Mouse (Mus musculus) forebrain, embryonic 13.5 days (tissue): ENCODE results near the gene Bglap. TPM values are rescaled to one million over a fixed set of nuclear protein-coding genes. Genes with fewer than 3 reads are reported as not detected.
"Not testable (repeated sequence)": the region's sequence is repeated elsewhere in the genome, so short reads cannot be mapped to it uniquely, and the experiment has no call there.

Experiments
- ATAC-seq: fragments of 200-750 bp; cut with Nextera tagmentation; 2 replicates; pipeline ENCODE4 v1.8.0; 2017
- H3K27ac ChIP-seq: fragments of 300-500 bp; sonication (generic); 2 replicates; pipeline ENCODE4 v1.5.1; 2015; ENCODE audit warnings: inconsistent platforms, mild to moderate bottlenecking, moderate library complexity
- H3K27me3 ChIP-seq: fragments of 300-500 bp; sonication (generic); 2 replicates; pipeline ENCODE4 v1.6.1; 2015; ENCODE audit warnings: mild to moderate bottlenecking, inconsistent platforms
- H3K36me3 ChIP-seq: fragments of 300-500 bp; sonication (generic); 2 replicates; pipeline ENCODE4 v1.6.1; 2015; ENCODE audit warnings: mild to moderate bottlenecking, inconsistent platforms; ENCODE audit not compliant: poor library complexity, severe bottlenecking
- H3K4me1 ChIP-seq: fragments of 300-500 bp; sonication (generic); 2 replicates; pipeline ENCODE4 v1.6.1; 2015; ENCODE audit warnings: inconsistent platforms
- H3K4me2 ChIP-seq: fragments of 300-500 bp; sonication (generic); 2 replicates; pipeline ENCODE4 v1.6.1; 2015; ENCODE audit warnings: inconsistent platforms, mild to moderate bottlenecking, moderate library complexity
- H3K4me3 ChIP-seq: fragments of 300-500 bp; sonication (generic); 2 replicates; pipeline ENCODE4 v1.5.1; 2015; ENCODE audit warnings: mild to moderate bottlenecking, inconsistent platforms
- H3K9ac ChIP-seq: fragments of 300-500 bp; sonication (generic); 2 replicates; pipeline ENCODE4 v1.6.1; 2015; ENCODE audit warnings: mild to moderate bottlenecking, inconsistent platforms
- H3K9me3 ChIP-seq: fragments of 300-500 bp; sonication (generic); replicated peaks from 2 replicates; pipeline ENCODE4 v1.6.1; 2016; ENCODE audit warnings: inconsistent platforms
- WGBS: fragments of 180-500 bp; shearing (Covaris S2); methylation state at CpG from one replicate; pipeline ENCODE4 v1.1.7; 2015; 5-methylcytosine and 5-hydroxymethylcytosine counted together
- polyA plus RNA-seq: library from polyadenylated mRNA; unstranded; fragments of >200 nt; fragmentation: Nextera tagmentation; extraction: Ambion mirVana; gene quantifications from 2 replicates; pipeline ENCODE4 v1.2.1, GENCODE M21; 2015

Bglap gene
- 0.54 TPM in 1 of 2 replicates, not detected in the other for polyA plus RNA-seq

DNA sequence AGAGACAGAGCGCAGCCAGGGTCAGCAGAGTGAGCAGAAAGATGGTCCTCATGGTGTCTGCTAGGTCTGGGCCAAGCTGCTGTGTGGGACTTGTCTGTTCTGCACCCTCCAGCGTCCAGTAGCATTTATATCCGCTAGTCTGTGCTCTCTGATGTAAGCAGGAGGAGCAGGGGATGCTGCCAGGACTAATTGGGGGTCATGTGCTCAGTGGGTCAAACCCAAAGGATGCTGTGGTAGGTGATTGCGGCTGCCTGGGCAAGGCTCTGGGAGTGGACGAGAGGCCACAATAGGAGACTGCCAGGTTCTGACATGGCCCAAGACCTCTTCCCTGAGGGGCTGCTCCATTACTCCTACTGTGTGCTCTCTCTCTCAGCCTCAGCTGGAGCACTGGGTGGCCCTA is at the start of gene Bglap:
Gene Bglap (minus strand): TSS at position 101 of the 400 bp plus-strand sequence.
- Histone ChIP-seq H3K27ac (no peak within 1 kb of the TSS), H3K9me3 (no peaks in the 10 kb centered on the region), H3K27me3 (no peaks in the 10 kb centered on the region), H3K9ac (no peak within 1 kb of the TSS), H3K4me2 (no peak within 1 kb of the TSS), H3K36me3 (no peaks in the 10 kb centered on the region), H3K4me1 (peaks cover 8% of the 10 kb centered on the region), H3K4me3 (no peak within 1 kb of the TSS)
- ATAC-seq = no peak
- WGBS = 79% methylated on average over 5 of the region's 5 CpGs

- not testable (repeated sequence) for H3K9ac ChIP-seq, ATAC-seq, H3K4me2 ChIP-seq, H3K27ac ChIP-seq, H3K9me3 ChIP-seq, H3K27me3 ChIP-seq, H3K36me3 ChIP-seq, H3K4me1 ChIP-seq, H3K4me3 ChIP-seq
- WGBS = 67% methylated on average over 8 of the region's 8 CpGs
Observed at GRCm38 (mm10) chr3:88428639-88429038, 44.4 kb upstream of the Bglap start.

- Histone ChIP-seq H3K4me1 (peaks cover 19% of the 10 kb centered on the region), H3K4me3 (no peak overlapping the region), H3K27ac (no peak overlapping the region), H3K9me3 (no peaks in the 10 kb centered on the region), H3K4me2 (no peak overlapping the region), H3K36me3 (no peaks in the 10 kb centered on the region), H3K27me3 (no peaks in the 10 kb centered on the region), H3K9ac (no peak overlapping the region)
- ATAC-seq = no peak
- 84% methylated on average over 4 of the region's 4 CpGs for WGBS
Observed at GRCm38 (mm10) chr3:88427342-88427905, 43.2 kb upstream of the Bglap start.

- WGBS = 88% methylated on average over 10 of the region's 10 CpGs
- Histone ChIP-seq H3K36me3 (peaks cover 8% of the 10 kb centered on the region), H3K9ac (no peak overlapping the region), H3K4me3 (peak overlapping the region; percentile 73; the same call in 1 of the 2 replicates), H3K27me3 (no peaks in the 10 kb centered on the region), H3K4me2 (no peak overlapping the region), H3K4me1 (peaks cover 26% of the 10 kb centered on the region), H3K27ac (no peak overlapping the region), H3K9me3 (no peaks in the 10 kb centered on the region)
- ATAC-seq = no peak
Observed at GRCm38 (mm10) chr3:88425708-88426420, 41.6 kb upstream of the Bglap start.

DNA sequence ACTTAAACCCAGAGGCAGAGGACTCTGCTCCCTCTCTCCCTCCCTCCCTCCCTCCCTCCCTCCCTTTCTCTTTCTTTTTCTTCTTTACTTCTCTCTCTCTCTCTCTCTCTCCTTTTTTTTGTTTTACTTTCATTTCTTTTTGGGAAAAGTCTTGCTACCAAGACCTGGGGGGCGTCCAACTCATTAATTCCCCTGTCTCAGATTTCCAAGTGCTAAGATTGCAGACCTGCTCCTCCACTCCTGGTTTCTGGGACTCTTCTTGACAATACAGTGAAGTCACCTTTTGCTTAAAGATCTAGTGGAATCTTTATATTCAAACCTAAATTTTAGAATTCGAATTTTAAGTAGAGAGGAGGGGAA is 41.0 kb upstream of the Bglap start:
- H3K27ac ChIP-seq = no peak overlapping the region
- no peaks in the 10 kb centered on the region for H3K27me3 ChIP-seq
- 10% methylated on average over 2 of the region's 2 CpGs for WGBS
- no peaks in the 10 kb centered on the region for H3K9me3 ChIP-seq
- peaks cover 14% of the 10 kb centered on the region for H3K36me3 ChIP-seq
- H3K4me1 ChIP-seq = peaks cover 26% of the 10 kb centered on the region
- peak overlapping the region; percentile 73 for H3K4me3 ChIP-seq
- no peak overlapping the region for H3K9ac ChIP-seq
- peak overlapping the region; percentile 41 for H3K4me2 ChIP-seq
- ATAC-seq = no peak

DNA sequence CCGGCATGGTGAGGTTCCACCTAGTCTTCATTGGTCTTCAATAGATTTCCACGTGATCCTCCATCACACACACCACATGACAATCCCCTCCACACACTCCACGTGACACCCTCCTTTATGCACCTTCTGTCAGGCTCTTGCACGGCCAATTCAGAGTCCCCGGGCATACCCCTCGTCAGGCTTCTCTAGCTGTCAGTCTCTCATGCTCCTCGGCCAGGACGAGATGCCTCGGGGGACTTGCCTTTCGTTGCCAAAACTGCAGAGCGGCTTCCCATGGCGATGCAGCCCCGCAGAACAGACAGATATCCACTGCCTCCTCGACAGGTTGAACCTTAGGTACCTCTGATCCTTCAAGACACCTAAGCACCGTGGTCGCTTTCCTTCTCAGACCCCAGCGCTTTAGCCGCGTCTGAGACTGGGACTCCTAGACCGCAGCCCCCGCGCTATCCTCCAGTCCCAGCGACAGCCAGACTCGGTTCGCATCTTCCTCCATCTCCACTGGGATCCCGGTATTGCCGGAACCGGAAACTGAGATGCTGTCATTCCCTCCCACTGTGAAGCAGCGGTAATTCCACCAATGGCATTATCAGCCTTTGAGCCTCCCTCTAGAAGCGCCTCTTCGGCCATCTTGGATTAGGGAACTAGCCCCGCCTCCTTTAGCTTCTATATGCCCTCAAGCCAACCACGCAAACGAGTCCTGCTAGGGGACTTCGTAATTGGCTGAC is 40.5 kb upstream of the Bglap start, which contains the start of gene Slc25a44:
Gene Slc25a44 (minus strand): TSS at position 535 of the 725 bp plus-strand sequence.
- H3K27me3 ChIP-seq = no peaks in the 10 kb centered on the region
- H3K9ac ChIP-seq = peak within 1 kb of the TSS; percentile 76
- H3K27ac ChIP-seq = peak within 1 kb of the TSS; percentile 78
- peak within 1 kb of the TSS; percentile 91 for H3K4me2 ChIP-seq
- 1% methylated on average over 35 of the region's 35 CpGs for WGBS
- peak within 1 kb of the TSS; percentile 73 for H3K4me3 ChIP-seq
- H3K4me1 ChIP-seq = peaks cover 26% of the 10 kb centered on the region
- ATAC-seq = peak; percentile 97
- peaks cover 19% of the 10 kb centered on the region for H3K36me3 ChIP-seq
- no peaks in the 10 kb centered on the region for H3K9me3 ChIP-seq

DNA sequence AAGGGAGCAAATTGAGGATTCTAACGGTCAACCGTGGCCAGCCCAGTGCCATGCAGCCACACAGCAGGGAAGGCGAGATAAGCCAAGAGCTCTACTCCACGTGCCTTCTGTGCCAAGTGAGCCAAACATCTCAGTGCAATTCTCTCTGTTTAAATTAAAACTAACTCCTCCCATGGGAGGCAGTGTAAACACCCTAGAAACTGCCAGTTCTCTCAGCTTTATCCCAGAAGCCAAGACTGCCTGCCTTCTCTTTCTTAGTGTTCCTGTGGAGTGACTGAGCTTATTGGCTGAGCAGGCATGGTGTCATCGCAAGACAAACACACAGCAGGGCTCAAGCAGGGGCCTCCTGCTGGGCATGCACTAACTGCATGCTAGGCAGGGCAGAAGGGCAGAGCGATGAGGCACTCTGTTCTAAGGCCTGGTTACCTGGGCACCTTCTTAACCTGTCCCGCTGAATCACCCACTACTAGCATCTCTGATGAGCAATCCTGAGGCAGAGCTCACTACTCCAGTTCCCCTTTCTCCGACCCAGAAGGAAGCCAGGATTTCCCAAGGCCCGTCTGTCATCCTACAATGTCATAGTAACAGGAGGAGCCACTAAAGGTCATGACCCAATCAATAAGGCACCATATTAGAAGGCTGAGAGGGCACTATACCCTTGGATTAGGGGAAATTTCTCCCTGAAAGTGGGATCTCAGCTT is 37.9 kb upstream of the Bglap start:
- H3K4me1 ChIP-seq = peaks cover 26% of the 10 kb centered on the region
- 41% methylated on average over 9 of the region's 9 CpGs for WGBS
- H3K27me3 ChIP-seq = no peaks in the 10 kb centered on the region
- no peak for ATAC-seq
- no peak overlapping the region for H3K4me3 ChIP-seq
- H3K27ac ChIP-seq = no peak overlapping the region
- no peaks in the 10 kb centered on the region for H3K9me3 ChIP-seq
- H3K36me3 ChIP-seq = peaks cover 44% of the 10 kb centered on the region
- 0 out of 2 replicates have a peak overlapping the region, but pooled peaks have one; percentile 4 for H3K4me2 ChIP-seq
- H3K9ac ChIP-seq = no peak overlapping the region

- H3K9ac ChIP-seq = no peak overlapping the region
- no peak for ATAC-seq
- H3K4me1 ChIP-seq = peaks cover 26% of the 10 kb centered on the region
- H3K4me2 ChIP-seq = no peak overlapping the region
- H3K4me3 ChIP-seq = no peak overlapping the region
- H3K27ac ChIP-seq = no peak overlapping the region
- H3K36me3 ChIP-seq = peaks cover 58% of the 10 kb centered on the region
- 95% methylated on average over 19 of the region's 19 CpGs for WGBS
- H3K9me3 ChIP-seq = no peaks in the 10 kb centered on the region
- H3K27me3 ChIP-seq = no peaks in the 10 kb centered on the region
Observed at GRCm38 (mm10) chr3:88420771-88421170, 36.5 kb upstream of the Bglap start.

- peaks cover 11% of the 10 kb centered on the region; the same call in 1 of the 2 replicates for H3K4me1 ChIP-seq
- H3K4me3 ChIP-seq = no peak overlapping the region
- H3K4me2 ChIP-seq = no peak overlapping the region
Observed at GRCm38 (mm10) chr3:88418016-88418415, 33.8 kb upstream of the Bglap start.

DNA sequence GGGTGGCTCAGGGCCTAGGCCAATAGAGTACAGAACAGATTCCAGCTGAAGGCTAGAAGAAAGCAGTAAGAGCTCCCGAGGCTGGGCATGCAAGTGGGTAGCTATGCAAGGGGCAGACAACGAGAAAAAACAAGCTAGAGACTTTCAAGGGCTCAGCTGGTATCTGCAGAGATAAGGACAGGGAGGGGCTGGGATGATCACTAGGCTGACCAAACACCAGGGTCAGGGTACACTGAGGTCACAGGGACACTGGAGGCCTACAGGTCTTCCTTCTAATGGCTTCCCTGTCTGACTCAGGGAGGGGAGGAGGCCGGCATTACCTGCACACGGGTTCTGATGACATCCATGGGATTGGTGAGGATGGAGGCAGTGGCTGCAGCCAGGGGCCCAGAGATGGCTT is 31.4 kb upstream of the Bglap start:
- no peak overlapping the region for H3K4me3 ChIP-seq
- H3K27me3 ChIP-seq = no peaks in the 10 kb centered on the region
- H3K27ac ChIP-seq = no peak overlapping the region
- H3K4me1 ChIP-seq = peaks cover 3% of the 10 kb centered on the region
- WGBS = 93% methylated on average over 4 of the region's 4 CpGs
- H3K9me3 ChIP-seq = no peaks in the 10 kb centered on the region
- H3K4me2 ChIP-seq = no peak overlapping the region
- peaks cover 93% of the 10 kb centered on the region for H3K36me3 ChIP-seq
- no peak for ATAC-seq
- peak overlapping the region; percentile 32; the same call in 1 of the 2 replicates for H3K9ac ChIP-seq

More at GRCm38 (mm10) chr3:88418016-88418415, 33.8 kb upstream of the Bglap start:
- H3K9me3 ChIP-seq = no peaks in the 10 kb centered on the region
- peaks cover 85% of the 10 kb centered on the region for H3K36me3 ChIP-seq
- WGBS = 87% methylated on average over 6 of the region's 6 CpGs
- no peaks in the 10 kb centered on the region for H3K27me3 ChIP-seq
- H3K9ac ChIP-seq = no peak overlapping the region
- no peak overlapping the region for H3K27ac ChIP-seq
- ATAC-seq = no peak

GRCm38 (mm10) chr3:88412636-88413035 is 28.4 kb upstream of the Bglap start:
- Histone ChIP-seq H3K36me3 (peaks cover 63% of the 10 kb centered on the region), H3K9ac (no peak overlapping the region), H3K4me2 (no peak overlapping the region), H3K27ac (no peak overlapping the region), H3K4me3 (no peak overlapping the region), H3K4me1 (peaks cover 25% of the 10 kb centered on the region), H3K27me3 (no peaks in the 10 kb centered on the region), H3K9me3 (no peaks in the 10 kb centered on the region)
- 87% methylated on average over 11 of the region's 11 CpGs for WGBS
- no peak for ATAC-seq

DNA sequence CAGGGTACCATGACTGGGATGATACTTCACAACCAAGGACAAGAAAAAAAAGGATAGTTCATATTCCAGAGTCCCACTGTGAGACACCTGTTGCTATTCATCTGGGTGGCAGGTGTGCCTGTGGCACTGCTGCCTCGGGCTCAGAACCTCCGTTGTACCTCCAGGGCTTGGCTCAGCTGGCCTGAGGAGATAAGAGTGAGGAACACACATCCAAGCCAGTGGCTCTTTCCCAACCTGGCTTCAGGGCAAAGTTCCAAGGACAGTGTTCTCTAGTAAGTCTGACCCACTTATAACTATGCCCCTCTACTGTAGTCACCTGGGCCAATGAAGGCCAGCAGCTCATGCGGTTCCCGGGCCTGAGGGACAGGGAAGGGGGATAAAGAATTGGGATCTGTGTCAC is 27.4 kb upstream of the Bglap start:
- peaks cover 30% of the 10 kb centered on the region for H3K4me1 ChIP-seq
- H3K27ac ChIP-seq = no peak overlapping the region
- H3K9ac ChIP-seq = no peak overlapping the region
- H3K4me3 ChIP-seq = no peak overlapping the region
- H3K4me2 ChIP-seq = no peak overlapping the region
- 93% methylated on average over 4 of the region's 4 CpGs for WGBS
- H3K27me3 ChIP-seq = no peaks in the 10 kb centered on the region
- no peak for ATAC-seq
- no peaks in the 10 kb centered on the region for H3K9me3 ChIP-seq
- peaks cover 55% of the 10 kb centered on the region for H3K36me3 ChIP-seq
